Mouse (Mus musculus) heart, embryonic 14.5 days (tissue): ENCODE data around the gene Wdr19. TPM values are rescaled to one million over a fixed set of nuclear protein-coding genes. Genes with fewer than 3 reads are reported as not detected.

ENCODE experiments used
- ATAC-seq: fragments of 200-750 bp; cut with Nextera tagmentation; 2 replicates; pipeline ENCODE4 v1.8.0; 2017; ENCODE audit warnings: low read depth, moderate TSS enrichment; ENCODE audit not compliant: insufficient number of reproducible peaks, insufficient read depth, low FRiP score
- H3K27ac ChIP-seq, 2 experiments: fragments of 200-500 bp in 1 of 2; fragments of 300-500 bp in 1 of 2; sonication (generic) in 1 of 2; replicated peaks in 1 of 2; 2 replicates each; pipeline ENCODE4 v1.5.1; 2012 to 2014; ENCODE audit warnings: low read depth in 2 of 2, low read length in 2 of 2, control low read depth in 1 of 2, mild to moderate bottlenecking in 1 of 2, mixed read lengths in 1 of 2; ENCODE audit not compliant: control insufficient read depth in 1 of 2, insufficient read depth in 1 of 2
- H3K27me3 ChIP-seq: fragments of 300-500 bp; sonication (generic); 2 replicates; pipeline ENCODE4 v1.6.1; 2014; ENCODE audit warnings: mild to moderate bottlenecking, low read length, control low read depth; ENCODE audit not compliant: control insufficient read depth, insufficient read depth
- H3K36me3 ChIP-seq: fragments of 300-500 bp; sonication (generic); 2 replicates; pipeline ENCODE4 v1.6.1; 2014; ENCODE audit warnings: mild to moderate bottlenecking, control low read depth, low read length, mixed read lengths; ENCODE audit not compliant: control insufficient read depth, insufficient read depth
- H3K4me1 ChIP-seq, 2 experiments: fragments of 200-500 bp in 1 of 2; fragments of 300-500 bp in 1 of 2; sonication (generic) in 1 of 2; 2 replicates each; pipeline ENCODE4 v1.6.1; 2012 to 2014; ENCODE audit warnings: low read length in 2 of 2, control low read depth in 1 of 2, mixed read lengths in 1 of 2; ENCODE audit not compliant: control insufficient read depth in 2 of 2, insufficient read depth in 2 of 2
- H3K4me2 ChIP-seq: fragments of 300-500 bp; sonication (generic); 2 replicates; pipeline ENCODE4 v1.6.1; 2014; ENCODE audit warnings: mild to moderate bottlenecking, low read length
- H3K4me3 ChIP-seq, 2 experiments: fragments of 200-500 bp in 1 of 2; fragments of 300-500 bp in 1 of 2; sonication (generic) in 1 of 2; 2 replicates each; pipeline ENCODE4 v1.5.1; 2012 to 2014; ENCODE audit warnings: low read length in 2 of 2, mild to moderate bottlenecking in 2 of 2, control low read depth in 1 of 2, low read depth in 1 of 2, moderate library complexity in 1 of 2; ENCODE audit not compliant: control insufficient read depth in 1 of 2, insufficient read depth in 1 of 2
- H3K9ac ChIP-seq: fragments of 300-500 bp; sonication (generic); 2 replicates; pipeline ENCODE4 v1.6.1; 2014; ENCODE audit warnings: mild to moderate bottlenecking, low read length
- H3K9me3 ChIP-seq: fragments of 300-500 bp; sonication (generic); 2 replicates; pipeline ENCODE4 v1.6.1; 2016; ENCODE audit warnings: low read length, control low read depth; ENCODE audit not compliant: control insufficient read depth
- WGBS: fragments of 180-500 bp; shearing (Covaris S2); extraction: QIAGEN DNeasy Blood & Tissue Kit; methylation state at CpG from one replicate; pipeline ENCODE4 v1.1.7; 2014; 5-methylcytosine and 5-hydroxymethylcytosine counted together
- polyA plus RNA-seq: library from polyadenylated mRNA; unstranded; fragments of >200 nt; fragmentation: Nextera tagmentation; extraction: Ambion mirVana; gene quantifications from 2 replicates; pipeline ENCODE4 v1.2.1, GENCODE M21; 2014

Wdr19 gene
- polyA plus RNA-seq, 1 experiment from 2014 or later = 9.9 TPM

DNA sequence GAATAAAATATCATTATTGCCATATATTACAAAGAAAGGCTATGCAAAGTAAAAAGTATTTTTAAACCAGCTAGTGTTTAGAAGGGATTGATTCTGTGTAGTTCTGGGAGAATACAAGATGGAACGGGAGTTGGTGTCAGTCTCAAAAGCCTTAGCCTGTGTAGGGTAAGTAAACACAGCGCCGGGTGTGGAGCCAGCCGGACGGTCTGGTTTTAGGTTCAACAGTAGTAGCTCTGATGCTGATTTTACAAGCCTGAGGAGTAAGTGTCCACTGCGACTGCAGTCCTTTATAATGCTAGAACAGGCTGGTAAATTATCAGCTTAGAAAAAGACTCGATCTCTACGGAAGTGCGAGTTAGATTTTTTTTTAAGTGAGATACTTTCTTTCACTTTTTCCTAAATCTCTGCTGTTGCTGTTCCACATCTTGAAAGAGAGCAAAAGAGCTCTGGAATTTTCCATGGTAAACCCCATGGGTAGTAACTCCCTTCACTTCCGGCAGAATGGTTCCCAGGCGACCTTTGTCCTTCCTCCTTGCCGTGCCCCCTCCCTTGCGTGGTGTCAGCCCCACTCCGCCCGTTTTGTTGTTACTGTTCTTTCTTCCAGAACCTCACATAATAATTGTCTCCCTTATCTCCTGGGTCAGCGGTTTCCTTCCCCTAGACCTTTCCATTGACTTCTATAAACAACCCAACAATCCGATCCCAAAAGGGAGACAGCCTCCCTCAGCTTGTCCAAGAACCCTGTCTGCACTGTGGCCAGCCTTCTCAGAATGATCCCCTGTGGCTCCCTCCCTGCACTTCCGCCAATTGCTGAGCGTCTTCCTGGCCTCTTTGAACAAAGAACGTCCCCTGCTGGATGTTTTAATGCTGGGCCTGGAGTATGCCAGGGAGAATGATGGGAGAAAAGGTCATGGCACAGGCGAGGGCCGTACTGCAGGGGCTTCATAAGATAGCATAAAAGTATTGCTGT, 41.8 kb upstream of the Wdr19 start:
- Histone ChIP-seq H3K27ac (peak overlapping the region; percentile 66 to 79), H3K9ac (no peak overlapping the region), H3K9me3 (no peaks in the 10 kb centered on the region), H3K4me2 (0 out of 2 replicates have a peak overlapping the region, but pooled peaks have one; percentile 14), H3K36me3 (peaks cover 45% of the 10 kb centered on the region), H3K4me3 (no peak overlapping the region), H3K4me1 (peaks cover 0 to 2% of the 10 kb centered on the region in 2 experiments; a peak in 1 of 4 replicates), H3K27me3 (no peaks in the 10 kb centered on the region)
- 63% methylated on average over 22 of the region's 22 CpGs for WGBS
- peak; percentile 88 for ATAC-seq

DNA sequence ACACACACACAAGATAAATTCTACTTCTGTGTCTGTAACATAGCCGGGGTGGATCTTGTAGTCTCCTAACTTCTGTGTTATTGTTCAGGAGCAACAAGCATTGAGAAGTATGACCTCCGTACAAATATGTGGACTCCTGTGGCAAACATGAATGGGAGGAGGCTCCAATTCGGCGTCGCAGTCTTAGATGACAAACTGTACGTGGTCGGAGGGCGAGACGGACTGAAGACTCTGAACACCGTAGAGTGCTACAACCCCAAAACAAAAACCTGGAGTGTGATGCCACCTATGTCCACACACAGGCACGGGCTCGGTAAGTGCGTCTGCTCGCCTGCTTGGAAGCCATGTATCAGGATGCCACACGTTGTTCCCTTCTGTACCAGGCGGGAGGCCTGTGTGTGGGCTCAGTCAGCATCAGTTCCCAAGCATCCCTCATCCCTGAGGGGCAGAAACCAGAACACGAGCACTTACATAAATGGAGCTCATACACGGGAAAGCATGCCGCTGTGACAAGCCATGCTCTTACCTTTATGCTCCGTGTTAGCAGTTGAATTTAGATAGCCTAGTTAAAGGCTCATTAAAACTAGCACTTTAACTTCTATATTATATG, 40.7 kb upstream of the Wdr19 start:
- no peak for ATAC-seq
- Histone ChIP-seq H3K4me3 (no peak overlapping the region), H3K4me1 (peaks cover 0 to 4% of the 10 kb centered on the region in 2 experiments; a peak in 1 of 4 replicates), H3K9ac (no peak overlapping the region), H3K27me3 (no peaks in the 10 kb centered on the region), H3K36me3 (peaks cover 47% of the 10 kb centered on the region), H3K4me2 (no peak overlapping the region), H3K9me3 (no peaks in the 10 kb centered on the region), H3K27ac (peak overlapping the region; percentile 62 to 65)
- 86% methylated on average over 20 of the region's 20 CpGs for WGBS

DNA sequence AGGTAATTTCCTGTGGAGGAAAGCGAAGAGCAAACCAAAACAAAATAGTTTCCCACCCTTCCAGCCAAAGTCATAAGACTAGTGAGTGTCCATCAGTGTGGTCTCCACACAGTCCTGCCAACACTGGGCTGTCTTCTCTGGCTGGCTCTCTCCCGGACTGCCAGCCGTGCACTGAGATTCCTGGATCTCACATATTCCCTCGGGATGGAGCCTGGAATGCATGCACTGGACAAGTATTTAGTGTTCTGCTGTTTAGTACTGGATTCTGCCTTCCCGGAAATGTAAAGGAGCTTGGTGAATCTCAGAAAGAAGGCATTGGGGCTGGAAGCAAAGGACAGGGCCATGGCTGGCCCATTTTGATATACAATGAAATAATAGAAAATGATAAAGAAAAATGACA, 36.5 kb upstream of the Wdr19 start:
- peaks cover 56% of the 10 kb centered on the region for H3K36me3 ChIP-seq
- H3K4me2 ChIP-seq = no peak overlapping the region
- no peak for ATAC-seq
- WGBS = 54% methylated on average over 5 of the region's 5 CpGs
- no peaks in the 10 kb centered on the region for H3K9me3 ChIP-seq
- no peak overlapping the region for H3K9ac ChIP-seq
- no peak overlapping the region for H3K27ac ChIP-seq
- H3K4me1 ChIP-seq = peaks cover 0 to 4% of the 10 kb centered on the region in 2 experiments; a peak in 1 of 4 replicates
- H3K4me3 ChIP-seq = no peak overlapping the region
- no peaks in the 10 kb centered on the region for H3K27me3 ChIP-seq

DNA sequence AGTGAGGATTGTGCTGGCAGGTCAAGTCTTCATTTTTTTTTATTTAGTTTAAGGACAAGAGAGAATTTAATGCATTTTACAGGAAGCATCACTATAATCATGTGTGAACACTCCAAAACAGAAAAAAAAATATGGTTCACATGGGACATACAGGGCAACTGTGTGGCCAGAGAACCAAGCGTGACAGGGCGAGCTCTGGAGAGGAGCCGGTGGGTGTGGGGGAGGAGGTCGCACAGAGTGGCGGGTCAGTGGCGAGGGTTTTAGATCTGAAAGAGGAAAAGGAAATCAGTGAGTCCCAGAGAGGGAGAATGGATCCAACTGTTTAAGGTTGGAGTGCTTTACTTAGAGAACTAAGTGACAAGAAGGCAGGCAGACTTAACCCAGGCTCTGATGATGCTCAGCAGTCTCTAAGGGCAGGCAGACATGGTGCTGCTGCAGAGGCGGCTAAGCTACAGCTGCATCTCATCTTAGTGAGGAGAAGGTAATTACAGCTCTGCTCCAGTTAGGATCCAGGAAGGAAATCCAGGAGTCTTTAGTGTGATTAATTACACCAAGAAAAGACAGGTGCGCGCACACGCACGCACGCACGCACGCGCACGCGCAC, 35.9 kb upstream of the Wdr19 start:
- ATAC-seq = no peak
- H3K4me2 ChIP-seq = no peak overlapping the region
- no peaks in the 10 kb centered on the region for H3K27me3 ChIP-seq
- peaks cover 54% of the 10 kb centered on the region for H3K36me3 ChIP-seq
- no peak overlapping the region for H3K9ac ChIP-seq
- peaks cover 2% of the 10 kb centered on the region in 2 experiments; a peak in 2 of 4 replicates for H3K4me1 ChIP-seq
- WGBS = 86% methylated on average over 17 of the region's 17 CpGs
- H3K9me3 ChIP-seq = no peaks in the 10 kb centered on the region
- H3K27ac ChIP-seq = no peak overlapping the region
- no peak overlapping the region for H3K4me3 ChIP-seq

DNA sequence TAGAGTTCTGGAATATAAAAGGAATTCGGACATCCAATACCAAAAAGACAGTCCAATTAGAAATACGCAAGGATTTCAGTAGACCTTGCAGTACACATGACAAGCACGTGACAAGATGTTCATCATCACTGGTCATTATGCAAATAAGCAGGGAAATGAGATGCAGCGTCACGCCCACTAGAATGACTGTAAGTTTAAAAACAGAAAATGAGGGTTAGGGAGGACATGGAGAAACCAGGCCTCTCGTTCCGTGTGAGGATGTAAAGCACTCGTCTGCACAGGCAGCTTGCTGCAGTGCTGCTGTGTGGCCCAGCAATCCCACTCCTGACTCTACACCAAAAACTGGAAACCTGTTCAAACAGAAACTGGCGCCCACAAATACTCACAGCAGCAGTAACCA, 29.3 kb upstream of the Wdr19 start:
- peaks cover 13% of the 10 kb centered on the region for H3K36me3 ChIP-seq
- ATAC-seq = no peak
- peaks cover 4 to 8% of the 10 kb centered on the region in 2 experiments for H3K4me1 ChIP-seq
- no peaks in the 10 kb centered on the region for H3K27me3 ChIP-seq
- no peak overlapping the region for H3K9ac ChIP-seq
- no peak overlapping the region for H3K4me3 ChIP-seq
- H3K9me3 ChIP-seq = no peaks in the 10 kb centered on the region
- 87% methylated on average over 9 of the region's 9 CpGs for WGBS
- H3K4me2 ChIP-seq = no peak overlapping the region
- no peak overlapping the region for H3K27ac ChIP-seq

DNA sequence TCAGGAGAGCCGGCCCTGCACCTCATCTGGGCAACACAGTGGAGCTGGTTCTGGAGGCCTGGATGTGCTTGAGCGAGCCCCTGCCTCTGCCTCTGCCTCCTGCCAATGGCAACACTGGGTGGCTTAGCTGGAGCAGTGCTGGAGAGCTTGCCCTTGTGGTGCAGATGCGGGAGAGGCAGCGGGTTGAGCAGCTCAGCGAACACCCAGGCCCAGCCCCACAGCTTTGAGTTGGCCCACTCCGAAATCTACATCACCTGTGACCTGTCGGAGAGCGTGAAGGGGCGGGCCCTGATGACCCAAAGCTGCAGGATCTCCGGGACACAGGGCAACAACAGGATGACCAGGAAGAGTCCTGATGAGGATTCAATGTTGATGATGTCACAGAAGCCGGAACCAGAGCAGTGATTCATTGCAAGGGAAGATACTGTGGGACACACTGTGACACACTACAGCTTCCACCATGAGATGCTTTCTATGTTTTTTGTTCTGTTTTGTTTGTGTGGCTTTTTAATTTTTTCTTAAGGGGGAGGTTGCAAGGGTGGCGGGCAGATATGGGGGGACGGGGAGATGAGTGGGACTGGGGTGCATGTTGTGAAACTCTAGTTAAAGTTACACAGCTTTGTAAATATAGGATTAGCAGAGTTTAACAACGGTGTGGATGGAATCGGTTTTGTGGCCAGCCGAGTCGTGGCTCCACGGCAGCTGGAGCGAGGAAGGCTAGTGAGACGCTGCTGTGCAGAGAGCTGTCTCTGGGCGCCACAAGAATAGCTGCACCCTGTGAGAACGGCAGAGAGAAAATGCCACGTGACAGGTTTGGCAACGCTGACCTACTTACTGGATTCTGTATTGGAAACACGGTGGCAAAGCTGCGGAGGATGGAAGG, 24.2 kb upstream of the Wdr19 start:
- peaks cover 19% of the 10 kb centered on the region in 2 experiments for H3K4me1 ChIP-seq
- ATAC-seq = no peak
- H3K27ac ChIP-seq = peak overlapping the region in 1 of 2 experiments; percentile 43; a peak in 2 of 4 replicates
- peak overlapping the region; percentile 9 for H3K4me2 ChIP-seq
- H3K36me3 ChIP-seq = no peaks in the 10 kb centered on the region
- H3K27me3 ChIP-seq = no peaks in the 10 kb centered on the region
- no peak overlapping the region for H3K4me3 ChIP-seq
- H3K9me3 ChIP-seq = no peaks in the 10 kb centered on the region
- 54% methylated on average over 26 of the region's 26 CpGs for WGBS
- 0 out of 2 replicates have a peak overlapping the region, but pooled peaks have one; percentile 39 for H3K9ac ChIP-seq
